Mouse (Mus musculus): ENCODE data around the gene Frmd4a.
"Not testable (repeated sequence)": the region's sequence is repeated elsewhere in the genome, so short reads cannot be mapped to it uniquely, and the experiment has no call there.

Frmd4a gene

DNA sequence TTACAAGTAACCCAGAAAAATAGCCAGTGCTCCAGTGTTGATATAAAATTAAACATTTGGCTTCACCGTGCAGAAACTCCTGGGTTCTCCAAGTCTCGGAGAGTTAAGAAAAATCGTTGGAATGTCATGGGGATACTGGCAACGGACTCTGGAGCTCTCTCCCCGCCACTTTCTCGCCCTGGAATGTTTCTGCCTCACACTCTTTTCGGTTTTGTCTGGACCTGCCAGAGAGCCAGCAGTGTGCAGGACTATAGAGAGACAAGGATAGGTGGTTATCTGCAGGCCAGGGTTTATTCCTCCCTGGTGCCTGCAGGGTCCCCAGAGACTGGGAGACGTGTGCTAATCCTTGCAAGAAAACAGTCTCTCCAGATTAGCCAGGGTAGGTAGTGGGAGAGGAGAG lies 314.9 kb downstream of the Frmd4a start:
- in situ Hi-C loops (cut with MboI; ENCODE audit: low sequenced_read_pairs), result no loop called here

DNA sequence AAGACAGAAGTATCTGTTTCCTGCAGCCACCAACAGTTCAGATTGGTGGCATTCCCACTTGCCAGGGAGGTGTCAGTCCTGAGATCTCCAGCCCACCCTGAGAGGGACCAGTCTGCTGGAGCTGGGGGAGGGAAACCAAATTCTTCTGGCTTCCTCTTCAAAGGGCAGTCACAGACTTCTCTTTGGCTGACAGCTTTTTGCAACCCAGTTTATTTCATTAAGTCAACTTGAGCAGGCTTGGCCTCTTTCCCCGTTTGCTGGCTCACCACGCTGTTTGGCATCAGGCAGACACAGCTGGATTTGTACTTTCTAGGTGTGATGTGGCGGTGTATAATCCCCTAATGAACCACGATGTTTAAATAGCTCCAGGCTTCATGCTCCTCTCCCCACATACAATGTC lies 316.7 kb downstream of the Frmd4a start:
- in situ Hi-C loops (cut with MboI; ENCODE audit: low sequenced_read_pairs), result no loop called here

DNA sequence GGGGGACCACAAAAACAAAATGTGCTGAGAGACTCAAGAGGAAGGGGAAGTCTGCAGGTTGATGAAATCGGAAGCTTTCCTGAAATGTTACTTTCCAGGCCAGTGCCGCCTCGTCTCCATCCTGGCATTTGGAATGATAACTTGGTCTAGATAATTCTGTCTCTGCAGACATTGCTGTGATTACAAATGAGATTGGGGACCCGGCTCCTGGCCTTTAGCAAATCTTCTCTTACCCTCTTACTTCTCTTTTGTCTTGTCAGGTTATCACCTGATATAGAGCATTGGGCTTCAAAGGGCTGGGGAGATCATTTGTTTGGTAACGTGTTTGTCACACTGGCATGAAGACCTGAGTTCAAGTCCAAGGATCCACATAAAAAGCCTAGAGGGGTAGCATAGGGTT lies 317.4 kb downstream of the Frmd4a start:
- in situ Hi-C loops (cut with MboI; ENCODE audit: low sequenced_read_pairs), result no loop called here

GRCm38 (mm10) chr2:4335881-4336280 lies 318.4 kb downstream of the Frmd4a start:
- in situ Hi-C loops (cut with MboI; ENCODE audit: low sequenced_read_pairs), result no loop called here

- in situ Hi-C loops (cut with MboI; ENCODE audit: low sequenced_read_pairs), result not testable (repeated sequence)
Measured at GRCm38 (mm10) chr2:4338290-4338689, 320.8 kb downstream of the Frmd4a start.

GRCm38 (mm10) chr2:4339128-4339527 lies 321.6 kb downstream of the Frmd4a start:
- in situ Hi-C loops (cut with MboI; ENCODE audit: low sequenced_read_pairs), result no loop called here

DNA sequence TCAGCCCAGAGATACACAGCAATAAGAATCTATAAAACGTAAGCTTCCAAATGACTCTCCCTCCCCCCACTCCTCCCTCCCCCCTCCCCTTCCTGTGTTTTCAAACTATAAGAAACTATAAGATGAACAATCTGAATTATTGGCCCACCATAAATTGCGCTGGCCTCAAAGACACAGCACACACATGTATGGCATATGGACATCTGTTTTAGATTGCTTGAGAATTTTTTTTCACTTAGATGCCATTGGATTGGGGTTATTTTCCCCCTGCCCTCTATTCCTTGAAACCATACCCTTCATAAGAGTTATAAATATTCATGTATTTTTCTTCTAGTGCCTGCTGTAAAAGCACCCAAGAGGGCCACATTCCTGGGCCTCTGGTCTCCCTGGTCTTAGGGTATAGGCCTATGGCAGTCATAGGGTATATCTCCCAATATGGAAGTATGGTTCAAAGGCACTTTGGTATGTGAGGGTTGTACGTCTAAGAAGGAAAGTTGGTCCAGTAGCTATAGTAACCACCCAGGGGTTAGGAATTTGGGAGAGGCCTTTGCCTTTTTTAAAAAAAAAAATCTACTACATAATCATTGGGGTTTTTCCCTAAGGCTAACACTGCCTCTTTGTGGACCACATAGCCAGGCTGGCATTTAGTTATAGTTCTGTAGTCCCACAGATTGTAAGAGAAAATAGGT lies 322.2 kb downstream of the Frmd4a start:
- in situ Hi-C loops (cut with MboI; ENCODE audit: low sequenced_read_pairs), result no loop called here

- in situ Hi-C loops (cut with MboI; ENCODE audit: low sequenced_read_pairs), result no loop called here
Measured at GRCm38 (mm10) chr2:4340378-4340777, 322.9 kb downstream of the Frmd4a start.

GRCm38 (mm10) chr2:4341141-4341540 lies 323.6 kb downstream of the Frmd4a start:
- in situ Hi-C loops (cut with MboI; ENCODE audit: low sequenced_read_pairs), result no loop called here

- in situ Hi-C loops (cut with MboI; ENCODE audit: low sequenced_read_pairs), result no loop called here
Measured at GRCm38 (mm10) chr2:4342005-4342404, 324.5 kb downstream of the Frmd4a start.

DNA sequence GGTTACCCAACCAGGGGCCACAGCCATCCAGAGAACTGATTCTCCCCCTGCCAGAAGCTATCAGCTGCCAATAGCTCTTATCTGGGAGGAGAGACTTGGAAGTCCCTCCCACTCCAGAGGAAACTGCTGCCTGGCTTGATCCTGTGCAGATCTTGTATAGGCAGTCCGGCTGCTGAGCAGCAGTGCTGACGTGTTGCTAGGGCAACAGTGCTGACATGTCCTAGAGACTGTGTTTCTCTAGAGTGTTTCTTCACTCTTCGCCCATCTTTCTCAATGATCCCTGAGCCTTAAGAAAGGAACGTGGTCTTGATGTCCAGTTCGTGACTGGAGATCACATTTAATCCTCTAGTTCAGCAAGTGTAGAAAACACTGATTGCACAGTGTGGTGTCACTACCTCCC lies 326.9 kb downstream of the Frmd4a start:
- in situ Hi-C loops (cut with MboI; ENCODE audit: low sequenced_read_pairs), result no loop called here

- in situ Hi-C loops (cut with MboI; ENCODE audit: low sequenced_read_pairs), result no loop called here
Measured at GRCm38 (mm10) chr2:4346232-4346631, 328.7 kb downstream of the Frmd4a start.

DNA sequence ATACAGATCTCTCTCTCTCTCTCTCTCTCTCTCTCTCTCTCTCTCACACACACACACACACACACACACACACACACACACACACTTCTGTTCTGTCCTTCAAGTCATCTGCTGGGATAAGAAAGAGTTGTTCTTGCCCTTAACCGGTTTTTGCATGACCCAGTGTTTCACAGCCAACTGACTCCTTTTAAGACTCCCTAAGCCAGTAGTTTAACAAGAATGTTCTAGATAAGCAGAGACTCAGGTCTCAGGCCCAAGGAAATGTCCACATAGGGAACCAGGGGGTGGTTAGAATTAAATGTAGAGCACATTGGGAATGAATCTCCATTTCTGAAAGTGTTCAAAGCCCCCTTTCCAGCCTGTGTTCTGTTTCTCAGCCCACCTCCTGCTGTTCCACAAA lies 329.4 kb downstream of the Frmd4a start:
- in situ Hi-C loops (cut with MboI; ENCODE audit: low sequenced_read_pairs), result no loop called here

DNA sequence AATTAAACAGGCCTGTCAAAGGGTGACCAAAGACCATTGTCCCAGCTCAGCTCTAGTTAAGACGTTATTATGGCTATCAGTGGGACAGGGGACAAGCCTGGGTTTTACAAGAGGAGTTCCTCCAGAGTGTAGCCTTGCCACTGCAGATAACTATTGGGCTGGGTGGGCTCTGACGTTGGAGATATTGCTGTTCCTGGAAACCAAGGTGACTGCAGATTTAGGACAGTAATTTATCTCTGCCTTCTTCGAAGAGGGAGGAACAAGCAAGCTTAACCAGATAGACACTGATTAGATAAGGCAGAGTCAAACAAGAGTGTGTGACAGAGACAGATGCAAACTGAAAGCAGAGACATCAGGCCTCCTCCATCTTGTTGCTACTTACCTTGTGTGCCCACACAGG lies 330.3 kb downstream of the Frmd4a start:
- in situ Hi-C loops (cut with MboI; ENCODE audit: low sequenced_read_pairs), result no loop called here

GRCm38 (mm10) chr2:4348509-4348908 lies 331.0 kb downstream of the Frmd4a start:
- in situ Hi-C loops (cut with MboI; ENCODE audit: low sequenced_read_pairs), result no loop called here

- in situ Hi-C loops (cut with MboI; ENCODE audit: low sequenced_read_pairs), result no loop called here
Measured at GRCm38 (mm10) chr2:4356812-4357384, 339.4 kb downstream of the Frmd4a start.

- in situ Hi-C loops (cut with MboI; ENCODE audit: low sequenced_read_pairs), result no loop called here
Measured at GRCm38 (mm10) chr2:4361981-4362834, 344.7 kb downstream of the Frmd4a start.

GRCm38 (mm10) chr2:4364908-4365307 lies 347.4 kb downstream of the Frmd4a start:
- in situ Hi-C loops (cut with MboI; ENCODE audit: low sequenced_read_pairs), result no loop called here

GRCm38 (mm10) chr2:4368544-4368943 lies 351.0 kb downstream of the Frmd4a start:
- in situ Hi-C loops (cut with MboI; ENCODE audit: low sequenced_read_pairs), result no loop called here

- in situ Hi-C loops (cut with MboI; ENCODE audit: low sequenced_read_pairs), result no loop called here
Measured at GRCm38 (mm10) chr2:4370499-4370898, 353.0 kb downstream of the Frmd4a start.

GRCm38 (mm10) chr2:4371341-4371740 lies 353.8 kb downstream of the Frmd4a start:
- in situ Hi-C loops (cut with MboI; ENCODE audit: low sequenced_read_pairs), result no loop called here

GRCm38 (mm10) chr2:4378844-4379243 lies 361.3 kb downstream of the Frmd4a start:
- in situ Hi-C loops (cut with MboI; ENCODE audit: low sequenced_read_pairs), result no loop called here
